Mouse (Mus musculus): ENCODE results near the gene Stxbp6.

Gene Stxbp6

GRCm38 (mm10) chr12:44996274-44996673, 78.2 kb downstream of the Stxbp6 start:
- no peak for DNase-seq (ENCODE audit: low spot score)

GRCm38 (mm10) chr12:44993391-44993790, 81.1 kb downstream of the Stxbp6 start:
- no peak for DNase-seq (ENCODE audit: low spot score)

- no peak for DNase-seq (ENCODE audit: low spot score)
These were observed 81.7 kb downstream of the Stxbp6 start for GRCm38 (mm10) chr12:44992847-44993246.

DNA sequence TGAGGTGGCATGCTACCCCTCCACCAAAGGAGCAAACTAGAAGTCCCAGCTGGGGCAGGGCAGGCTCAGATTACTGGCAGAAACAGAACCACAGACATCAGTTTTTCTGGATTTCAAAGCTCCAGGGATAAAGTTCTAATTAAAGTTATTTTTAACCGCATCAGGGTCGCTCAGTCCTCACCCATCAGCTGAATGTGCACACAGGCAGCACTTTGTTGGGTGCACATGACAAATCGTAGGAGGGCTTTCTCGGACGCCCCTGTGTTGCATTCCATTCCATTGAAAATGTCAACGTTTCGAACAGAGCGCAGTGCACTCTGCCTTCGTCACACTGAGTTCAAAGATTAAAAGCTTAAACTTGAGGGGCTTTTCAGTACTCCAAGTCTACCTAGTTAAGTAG, 84.1 kb downstream of the Stxbp6 start:
- DNase-seq (ENCODE audit: low spot score), result no peak

DNA sequence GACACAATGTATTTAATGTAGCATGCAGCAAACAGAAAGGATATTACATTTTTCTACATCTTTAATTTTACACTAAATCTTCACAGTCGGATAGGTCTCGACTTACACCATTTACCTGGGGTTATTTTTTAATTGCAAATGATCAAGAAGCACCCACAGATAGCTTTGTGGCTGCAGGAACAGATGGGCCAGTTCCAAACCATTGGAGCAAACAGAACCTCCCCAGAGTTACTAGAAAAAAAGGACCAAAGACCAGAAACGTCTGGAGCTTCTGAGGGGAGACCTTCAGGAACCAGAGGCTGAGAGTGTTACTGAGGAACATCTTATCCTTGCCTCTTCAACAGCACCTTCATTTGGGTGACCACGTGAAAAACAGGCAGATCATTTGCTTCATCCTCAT, 85.5 kb downstream of the Stxbp6 start:
- no peak for DNase-seq (ENCODE audit: low spot score)

GRCm38 (mm10) chr12:44987762-44988161, 86.7 kb downstream of the Stxbp6 start:
- DNase-seq (ENCODE audit: low spot score), result no peak

DNA sequence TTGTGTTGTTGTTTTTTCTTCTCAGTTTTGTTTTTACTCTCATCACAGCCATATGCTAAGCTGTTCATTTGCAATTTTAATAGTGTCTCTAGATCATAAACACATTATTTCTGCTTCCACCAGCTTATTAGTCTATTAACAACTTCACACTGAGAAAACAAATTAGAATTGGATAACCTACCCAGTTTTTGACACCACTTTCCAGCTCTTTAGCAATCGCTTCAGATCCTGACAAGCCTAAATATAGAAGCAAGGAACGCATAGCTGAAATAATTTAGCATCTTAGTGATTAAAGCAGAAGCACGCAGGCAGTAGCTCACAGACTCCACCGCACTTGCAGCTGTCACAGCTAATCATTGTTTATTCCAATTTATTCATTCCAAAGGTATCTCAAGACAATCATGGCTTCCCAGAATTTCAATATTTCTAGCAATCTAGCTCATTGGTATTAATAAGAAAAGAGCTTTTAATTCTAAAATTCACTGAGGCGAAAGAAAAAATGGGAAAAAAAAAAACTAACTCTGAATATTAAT, 95.1 kb downstream of the Stxbp6 start:
- no peak for DNase-seq (ENCODE audit: low spot score)

DNA sequence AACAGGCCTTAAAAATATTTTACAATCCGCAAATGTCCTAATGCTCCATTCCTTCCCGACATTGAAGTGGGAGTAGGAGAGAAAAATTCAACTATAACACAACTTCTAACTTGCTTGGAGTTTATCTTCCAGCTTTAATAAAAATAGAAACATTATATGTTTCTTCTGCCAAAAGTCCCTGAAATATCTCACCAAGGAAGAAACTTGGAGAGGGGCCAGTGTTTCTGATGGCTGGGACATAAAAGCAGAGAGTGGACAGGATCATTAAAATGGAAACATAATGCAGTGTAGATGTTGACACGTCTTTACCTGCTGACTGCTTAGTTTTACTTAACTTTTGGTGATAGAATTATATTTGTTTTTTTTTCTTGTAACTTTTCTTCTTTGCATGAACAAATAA, 99.2 kb downstream of the Stxbp6 start:
- no peak for DNase-seq (ENCODE audit: low spot score)

- DNase-seq (ENCODE audit: low spot score), result no peak
These were observed 103.0 kb downstream of the Stxbp6 start for GRCm38 (mm10) chr12:44971477-44971876.

DNA sequence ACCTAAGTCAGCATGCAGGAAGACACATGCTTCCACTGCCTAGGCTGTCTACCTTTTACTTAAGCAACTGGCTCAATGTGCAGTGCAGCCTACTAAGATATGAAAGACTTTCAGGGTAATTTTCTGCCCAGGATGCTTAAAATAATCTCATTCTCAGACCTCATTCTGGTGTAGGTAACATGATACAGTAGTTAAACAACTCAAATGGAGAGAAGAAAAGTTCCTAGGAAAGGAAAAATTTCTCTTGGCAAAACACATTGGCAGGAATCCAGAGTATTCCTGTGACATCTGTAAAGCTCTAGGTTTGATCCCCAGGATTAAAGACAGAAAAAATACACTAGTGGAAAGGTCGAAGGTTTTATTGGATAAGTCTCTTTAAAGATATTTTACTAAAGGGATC, 107.1 kb downstream of the Stxbp6 start:
- DNase-seq (ENCODE audit: low spot score), result no peak

DNA sequence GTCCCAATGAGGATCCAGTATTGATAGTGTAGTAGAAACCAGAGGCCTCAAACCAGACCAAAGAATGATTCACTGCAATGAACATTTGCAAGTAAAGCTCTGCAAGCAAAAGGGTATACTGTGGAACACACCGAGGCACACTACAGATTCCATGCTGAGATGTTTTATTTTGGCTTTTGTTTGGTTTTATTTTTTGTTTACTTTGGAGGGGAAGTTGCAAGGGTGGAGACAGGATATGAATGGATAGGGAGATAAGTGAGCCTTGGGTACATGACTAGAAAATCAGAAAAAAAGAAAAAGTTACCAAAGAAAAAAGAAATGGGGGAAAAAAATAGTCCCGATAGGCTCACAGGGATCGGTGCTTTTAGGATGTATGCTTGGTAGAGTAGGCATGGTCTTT, 117.0 kb downstream of the Stxbp6 start:
- no peak for DNase-seq (ENCODE audit: low spot score)

- no peak for DNase-seq (ENCODE audit: low spot score)
These were observed 121.4 kb downstream of the Stxbp6 start for GRCm38 (mm10) chr12:44953121-44953520.

DNA sequence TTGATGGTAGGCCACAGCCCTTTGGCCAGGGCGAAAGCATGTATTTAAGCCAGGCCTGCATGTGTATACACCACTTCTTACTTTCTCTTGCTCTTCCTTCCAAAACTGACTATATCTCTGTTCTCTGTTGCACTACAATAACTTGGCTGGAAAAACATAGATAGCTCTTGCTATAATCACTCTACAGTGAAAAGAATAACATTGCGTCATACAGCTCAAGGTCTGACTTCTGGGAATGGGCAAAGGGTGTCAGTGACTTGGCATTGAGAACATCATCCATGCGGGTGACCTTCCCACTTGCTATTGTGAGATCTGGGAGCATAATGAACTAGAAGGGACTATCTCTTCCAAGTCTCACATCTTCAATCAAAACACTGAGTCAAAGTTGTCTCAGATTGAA, 122.4 kb downstream of the Stxbp6 start:
- no peak for DNase-seq (ENCODE audit: low spot score)

DNA sequence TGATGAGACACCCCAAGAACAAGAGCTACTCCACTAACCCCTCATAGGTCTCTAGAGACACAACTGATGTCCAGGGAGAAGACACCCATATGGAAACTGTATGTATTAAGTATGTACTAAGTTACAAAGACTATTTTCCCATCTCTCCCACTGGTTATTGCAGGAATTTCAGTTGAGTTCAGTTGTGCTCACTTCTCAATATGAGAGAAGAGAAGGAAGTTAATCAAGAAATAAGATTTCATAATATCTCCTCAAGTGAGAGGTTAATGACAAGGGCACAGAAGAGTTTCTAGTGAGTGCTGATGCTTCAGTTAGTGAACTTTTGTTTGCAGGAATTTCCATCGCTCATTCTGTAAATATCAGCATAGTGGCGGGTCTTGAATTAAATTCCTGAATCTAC, 124.0 kb downstream of the Stxbp6 start:
- DNase-seq (ENCODE audit: low spot score), result no peak

GRCm38 (mm10) chr12:44947823-44948222, 126.7 kb downstream of the Stxbp6 start:
- no peak for DNase-seq (ENCODE audit: low spot score)

DNA sequence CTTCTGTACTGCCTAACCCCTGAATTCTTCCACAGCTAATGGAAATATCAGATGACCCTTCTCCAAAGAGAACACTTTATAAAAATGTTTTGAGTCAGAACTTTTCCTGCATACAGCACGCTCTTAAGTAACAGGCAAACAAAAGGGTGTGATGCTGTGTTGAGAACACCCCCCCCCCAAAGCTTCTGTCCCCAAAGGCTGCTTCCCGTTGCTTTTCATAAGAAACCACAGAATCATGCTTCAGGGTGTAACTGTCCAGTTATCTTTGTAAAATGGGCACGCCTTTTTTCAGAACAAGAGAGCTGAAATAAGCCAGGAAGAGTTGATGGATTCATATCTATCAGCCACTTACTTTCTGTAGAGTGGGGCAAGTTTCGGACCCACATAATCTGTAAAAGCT, 134.2 kb downstream of the Stxbp6 start:
- DNase-seq (ENCODE audit: low spot score), result no peak

DNA sequence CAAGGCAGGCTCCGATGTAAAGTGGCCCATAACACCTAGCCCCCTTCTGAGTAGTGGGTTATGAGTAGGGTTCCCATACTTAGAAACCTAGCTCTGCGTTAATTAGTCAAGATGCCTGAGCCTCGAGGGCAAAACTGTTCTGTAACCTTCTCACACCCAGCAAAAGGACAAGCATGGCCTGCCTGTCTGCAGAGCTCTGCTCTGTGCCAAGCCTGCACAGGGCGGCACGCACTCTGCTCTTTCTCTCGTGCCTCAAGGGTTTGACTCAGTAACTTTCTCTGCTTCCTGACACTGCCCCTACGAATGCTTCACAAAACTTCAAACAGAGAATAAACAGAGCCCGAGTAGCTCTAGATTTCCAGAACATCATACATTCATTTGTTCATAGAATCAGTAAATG, 135.4 kb downstream of the Stxbp6 start:
- DNase-seq (ENCODE audit: low spot score), result no peak

DNA sequence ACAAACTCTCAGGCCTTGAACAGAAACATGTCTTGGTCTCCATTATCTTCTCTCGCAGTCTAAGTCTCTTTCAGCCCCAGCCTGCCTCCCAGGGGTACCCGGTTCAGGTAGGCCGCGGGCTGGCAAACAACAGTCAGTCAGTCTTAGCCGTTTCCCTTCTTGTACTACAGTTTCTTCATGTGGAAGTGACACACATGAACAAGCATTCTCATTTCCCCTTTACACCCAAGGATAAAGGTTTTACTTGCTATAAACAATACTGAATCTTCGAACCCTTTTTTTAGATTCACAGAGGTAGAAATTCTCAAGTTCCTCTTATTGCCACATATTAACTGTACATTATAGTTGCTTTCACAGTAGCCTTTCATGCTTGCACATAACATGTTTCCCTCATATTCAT, 141.6 kb downstream of the Stxbp6 start:
- no peak for DNase-seq (ENCODE audit: low spot score)

- DNase-seq (ENCODE audit: low spot score), result no peak
These were observed 142.8 kb downstream of the Stxbp6 start for GRCm38 (mm10) chr12:44931716-44932115.

- no peak for DNase-seq (ENCODE audit: low spot score)
These were observed 146.1 kb downstream of the Stxbp6 start for GRCm38 (mm10) chr12:44928456-44928855.

DNA sequence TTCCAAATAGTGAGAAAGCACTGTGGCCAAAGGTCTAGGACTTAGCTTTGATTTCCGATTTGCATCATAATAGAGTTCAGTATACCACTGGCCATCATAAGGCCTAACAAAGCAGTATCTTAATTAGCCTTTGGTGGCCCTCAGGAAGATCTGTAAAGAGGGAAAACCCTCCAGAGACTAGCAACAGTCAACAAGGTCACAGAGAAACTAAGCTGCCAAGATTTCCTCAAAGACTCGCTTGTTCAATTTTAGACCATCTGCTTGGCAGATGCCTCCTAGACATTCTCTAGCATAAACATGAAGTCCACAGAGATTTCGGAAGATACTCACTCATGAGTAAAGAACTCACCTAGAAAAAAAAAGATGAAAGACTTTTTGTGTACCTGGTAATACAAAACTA, 148.6 kb downstream of the Stxbp6 start:
- DNase-seq (ENCODE audit: low spot score), result no peak

- DNase-seq (ENCODE audit: low spot score), result no peak
These were observed 151.2 kb downstream of the Stxbp6 start for GRCm38 (mm10) chr12:44923273-44923672.

- no peak for DNase-seq (ENCODE audit: low spot score)
These were observed 152.3 kb downstream of the Stxbp6 start for GRCm38 (mm10) chr12:44922241-44922640.

DNA sequence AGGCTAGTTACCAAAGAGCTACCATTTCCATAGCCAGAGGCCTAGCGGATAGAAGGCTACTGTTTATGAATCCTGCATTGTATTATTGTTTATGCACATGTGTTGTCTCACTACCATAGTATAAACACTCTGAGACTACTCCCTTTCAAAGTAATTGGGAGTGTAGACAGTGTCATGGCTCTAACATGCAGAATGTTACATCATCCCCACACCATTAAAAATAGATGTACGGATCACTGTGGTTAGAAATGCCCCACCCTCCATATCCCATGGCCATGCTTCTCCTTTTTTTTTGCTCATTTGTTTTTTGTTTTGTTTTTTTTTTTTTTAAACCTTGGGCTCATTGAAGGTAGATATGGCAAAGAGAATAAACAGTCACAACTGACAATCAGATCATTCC, 154.9 kb downstream of the Stxbp6 start:
- DNase-seq (ENCODE audit: low spot score), result no peak

DNA sequence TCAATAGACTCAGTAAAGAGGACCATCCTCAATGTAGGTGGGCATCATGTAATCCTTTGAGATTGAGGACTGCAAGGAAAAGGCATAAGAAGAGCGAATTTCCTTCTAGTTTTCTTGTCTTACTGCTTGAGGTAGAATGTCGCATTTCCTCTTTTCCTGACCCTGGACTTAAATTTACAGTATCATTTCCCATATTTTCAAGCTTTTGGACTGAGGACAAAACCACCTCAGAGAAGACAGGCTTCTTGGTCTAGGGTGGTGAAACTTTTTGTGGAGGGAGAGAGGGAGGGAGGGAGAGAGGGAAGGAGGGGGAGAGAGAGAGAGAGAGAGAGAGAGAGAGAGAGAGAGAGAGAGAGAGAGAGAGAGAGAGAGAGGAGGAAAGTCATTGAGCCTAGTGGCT, 155.6 kb downstream of the Stxbp6 start:
- DNase-seq (ENCODE audit: low spot score), result no peak
